Mouse (Mus musculus): ENCODE results near the gene Kcnh1.

DNA sequence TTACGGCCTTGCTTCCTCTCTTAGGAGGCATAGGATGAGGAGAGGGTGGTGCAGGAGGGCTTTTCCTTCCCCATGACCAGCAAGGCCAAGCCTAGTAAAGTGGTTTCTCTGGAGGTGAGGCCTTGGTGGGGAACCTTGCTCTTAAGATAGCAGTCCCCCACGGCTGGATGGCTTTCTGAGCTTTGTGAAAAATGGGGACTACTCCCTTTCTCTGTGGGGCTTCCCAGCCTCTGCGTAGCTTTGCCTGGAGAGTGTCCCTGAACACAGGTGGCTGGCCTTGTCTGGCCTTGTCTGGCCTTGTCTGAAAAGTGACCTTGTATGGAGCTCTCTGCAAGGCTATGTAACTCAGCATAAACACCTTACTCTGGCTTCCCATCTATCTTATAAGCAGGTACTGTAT lies 56.3 kb downstream of the Kcnh1 start:
- TF ChIP-seq GATA1 (IDR thresholded peaks at IDR 0.05; ENCODE audit: low read length) (no peak), TAL1 (IDR thresholded peaks at IDR 0.05; ENCODE audit: low read length) (no peak)
